Mouse (Mus musculus) kidney, postnatal 10 days (tissue): ENCODE measurements around the gene Thoc5.
A peak's percentile ranks its signal among the peaks of the same experiment; 100 is the strongest.

Experiments used
- DNase-seq: peaks from one replicate; pipeline ENCODE4 v3.0.0; 2021; ENCODE audit warnings: mixed read lengths

Gene Thoc5

GRCm38 (mm10) chr11:4894848-4895816 lies at the start of gene Thoc5:
Gene Thoc5 (plus strand): TSS chr11:4895320.
- DNase-seq = peak; percentile 89

GRCm38 (mm10) chr11:4848483-4849248 lies 46.5 kb upstream of the Thoc5 start:
- DNase-seq = peak; percentile 63

DNA sequence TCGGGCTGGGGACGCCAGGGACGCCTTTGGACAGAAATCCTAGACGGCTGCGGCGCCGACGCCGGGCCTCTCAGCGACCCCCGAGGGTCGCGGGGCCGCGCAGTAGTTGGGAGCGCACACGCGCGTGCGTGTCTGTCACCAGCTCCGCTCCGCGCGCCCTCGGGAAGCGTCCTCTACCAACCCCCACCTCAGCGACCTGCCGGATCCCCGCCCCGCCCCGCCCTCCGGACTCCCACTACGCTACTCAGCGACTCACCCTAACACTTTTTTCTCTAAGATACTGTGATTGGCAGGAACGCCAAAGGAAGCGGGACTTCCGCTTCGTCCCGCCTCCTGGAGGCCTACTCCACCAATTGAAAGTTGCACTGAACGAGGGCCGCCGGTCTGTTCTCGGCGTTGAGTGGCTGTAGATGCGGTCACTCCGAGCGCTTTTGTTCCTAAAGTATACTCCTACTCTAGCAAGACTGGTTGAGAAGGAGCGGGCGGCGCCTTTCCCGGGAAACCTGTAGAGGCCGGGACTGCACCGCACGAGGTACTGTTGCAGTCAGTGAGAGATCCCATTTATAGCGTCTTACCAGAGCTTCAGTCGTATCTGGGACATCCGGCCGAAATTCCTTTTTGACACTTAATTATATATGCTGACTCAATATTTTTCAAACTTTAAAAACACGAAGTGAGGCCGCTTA lies 45.7 kb upstream of the Thoc5 start, which contains the start of gene Nf2:
Nf2 (minus strand) TSS at position 279 of the 686 bp plus-strand sequence.
- peak; percentile 98 for DNase-seq

- DNase-seq = no peak
Measured at GRCm38 (mm10) chr11:4850404-4850803, 44.7 kb upstream of the Thoc5 start.

- no peak for DNase-seq
Measured at GRCm38 (mm10) chr11:4853021-4853420, 42.1 kb upstream of the Thoc5 start.

DNA sequence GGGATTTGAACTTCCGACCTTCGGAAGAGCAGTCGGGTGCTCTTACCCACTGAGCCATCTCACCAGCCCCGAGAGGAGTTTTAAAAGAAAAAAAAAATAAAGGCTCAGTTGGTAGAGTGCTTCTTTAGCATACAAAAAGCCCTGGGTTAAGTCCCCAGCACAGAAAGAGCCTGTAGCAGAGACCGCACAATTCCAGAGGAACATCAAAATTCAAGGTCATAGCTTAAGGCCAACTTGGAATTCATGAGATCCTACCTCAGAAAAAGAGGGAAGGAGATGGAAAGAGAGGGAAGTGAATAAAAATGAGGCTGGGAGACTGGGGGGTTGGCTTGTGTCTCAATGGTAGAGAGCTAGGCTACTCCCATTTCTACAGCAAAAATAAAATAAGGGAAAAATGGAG lies 40.9 kb upstream of the Thoc5 start:
- no peak for DNase-seq

DNA sequence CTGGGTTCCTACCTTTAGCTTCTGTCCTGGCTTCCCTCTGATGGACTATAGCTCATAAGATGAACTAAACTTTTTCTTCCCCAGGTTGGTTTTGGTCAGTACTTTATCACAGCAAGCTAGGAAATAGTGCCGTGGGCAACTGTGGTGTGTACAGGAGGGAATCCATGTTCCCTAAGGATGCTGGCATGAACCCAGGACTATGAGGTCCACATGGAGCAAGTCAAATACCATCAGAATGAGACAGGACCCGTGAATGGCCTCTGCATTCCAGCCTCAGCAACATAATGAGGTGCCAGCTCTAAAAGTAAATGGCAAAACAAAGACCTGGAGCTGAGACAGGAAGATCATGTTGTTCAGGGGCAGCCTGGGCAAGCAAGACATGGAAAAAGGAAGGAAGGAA lies 36.7 kb upstream of the Thoc5 start:
- no peak for DNase-seq

DNA sequence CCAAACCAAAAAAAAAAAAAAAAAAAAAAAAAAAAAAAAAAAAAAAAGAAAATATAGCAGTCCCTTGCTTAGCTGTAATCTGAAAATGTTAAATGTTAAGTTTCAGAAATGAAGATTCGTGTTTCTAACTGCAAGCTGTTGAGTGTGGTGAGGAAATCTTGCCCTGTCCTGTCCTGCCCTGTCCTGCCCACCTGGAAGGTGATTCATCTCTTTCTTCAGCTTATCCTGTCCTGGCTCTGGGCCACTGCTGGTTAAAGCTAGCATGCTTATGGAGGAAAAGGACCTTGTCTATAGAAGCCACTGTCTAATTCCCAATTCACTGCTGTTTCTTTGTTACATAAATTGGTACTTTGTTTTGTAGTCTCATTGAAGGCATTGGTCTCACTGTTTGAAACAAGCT lies 34.1 kb upstream of the Thoc5 start:
- DNase-seq = no peak

GRCm38 (mm10) chr11:4861816-4862604 lies 33.1 kb upstream of the Thoc5 start:
- DNase-seq = no peak

DNA sequence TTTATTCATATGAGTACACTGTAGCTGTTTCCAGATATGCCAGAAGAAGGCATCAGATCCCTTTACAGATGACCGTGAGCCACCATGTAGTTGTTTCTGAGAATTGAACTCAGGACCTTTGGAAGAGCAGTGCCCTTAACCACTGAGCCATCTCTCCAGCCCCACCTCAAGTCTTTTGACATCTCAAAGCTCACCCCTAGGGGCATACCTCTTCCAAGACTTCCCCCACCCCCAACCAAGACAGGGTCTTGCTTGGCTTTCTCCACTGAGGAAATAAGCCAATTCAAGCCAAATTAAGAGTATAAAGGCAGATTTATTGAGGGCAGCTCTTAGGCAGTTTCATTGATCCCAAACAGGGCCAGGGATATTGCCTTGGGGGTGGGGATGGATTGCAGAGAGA lies 32.4 kb upstream of the Thoc5 start:
- DNase-seq = no peak

- DNase-seq = peak; percentile 82
Measured at GRCm38 (mm10) chr11:4865645-4866251, 29.4 kb upstream of the Thoc5 start.

DNA sequence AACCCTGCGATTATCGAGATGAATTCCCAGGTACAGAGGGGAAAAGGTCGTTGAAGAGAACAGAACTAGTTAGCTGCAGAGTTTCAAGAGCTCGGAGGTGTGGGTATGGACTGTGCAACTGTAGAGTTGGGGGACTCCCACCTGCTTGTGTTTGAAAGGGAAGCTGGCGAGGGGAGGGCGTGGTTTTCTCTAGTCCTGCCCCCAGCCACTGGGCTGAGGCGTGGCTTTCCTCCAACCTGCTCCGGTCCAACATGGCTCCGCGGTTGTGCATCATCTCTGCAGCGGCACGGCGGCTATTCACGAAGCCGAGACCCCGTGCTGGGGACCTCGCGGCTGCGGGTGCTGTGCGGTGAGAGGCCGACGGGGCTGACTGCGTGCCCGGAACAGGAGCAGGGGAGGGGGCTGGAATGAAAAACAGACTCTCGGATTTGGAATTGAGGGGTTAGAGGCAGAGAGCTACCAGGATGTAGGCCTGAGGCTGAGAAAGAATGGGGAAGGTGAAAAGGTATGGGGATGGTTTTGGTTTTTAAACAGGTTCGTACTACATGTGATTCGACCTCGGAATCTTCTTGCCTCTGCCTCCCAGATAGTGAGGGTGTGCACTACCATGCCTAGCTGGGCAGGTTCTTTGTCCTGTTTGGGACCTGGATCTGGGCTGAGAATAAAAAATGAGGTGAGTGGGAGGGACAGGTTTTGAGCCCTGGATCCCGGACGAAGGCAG lies 21.2 kb upstream of the Thoc5 start, which contains the start of gene Nipsnap1:
Nipsnap1 (plus strand) TSS at position 197 of the 721 bp plus-strand sequence.
- peak; percentile 89 for DNase-seq

- DNase-seq = peak; percentile 56
Measured at GRCm38 (mm10) chr11:4874551-4874950, 20.6 kb upstream of the Thoc5 start.

DNA sequence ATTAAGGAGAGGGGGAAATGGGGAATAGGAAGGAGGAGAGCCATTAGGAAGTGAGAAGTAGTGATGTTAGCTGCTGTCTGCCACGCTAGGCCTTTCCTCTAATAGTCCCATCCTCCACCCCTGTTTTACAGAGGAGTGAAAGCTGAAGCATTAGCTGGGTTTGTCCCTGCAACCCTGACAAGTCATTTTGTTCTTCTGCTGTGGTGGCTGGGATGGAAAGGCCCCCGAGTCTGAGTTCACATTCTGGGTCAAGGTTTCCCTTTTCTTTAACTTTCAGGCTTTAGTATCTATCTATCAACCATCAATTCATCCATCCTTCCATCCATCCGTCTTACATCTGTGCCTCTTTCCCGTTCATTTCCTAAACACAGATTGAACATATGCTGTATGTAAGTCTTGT lies 14.0 kb upstream of the Thoc5 start:
- DNase-seq = no peak

- DNase-seq = peak; percentile 83
Measured at GRCm38 (mm10) chr11:4882892-4883627, 12.1 kb upstream of the Thoc5 start.

DNA sequence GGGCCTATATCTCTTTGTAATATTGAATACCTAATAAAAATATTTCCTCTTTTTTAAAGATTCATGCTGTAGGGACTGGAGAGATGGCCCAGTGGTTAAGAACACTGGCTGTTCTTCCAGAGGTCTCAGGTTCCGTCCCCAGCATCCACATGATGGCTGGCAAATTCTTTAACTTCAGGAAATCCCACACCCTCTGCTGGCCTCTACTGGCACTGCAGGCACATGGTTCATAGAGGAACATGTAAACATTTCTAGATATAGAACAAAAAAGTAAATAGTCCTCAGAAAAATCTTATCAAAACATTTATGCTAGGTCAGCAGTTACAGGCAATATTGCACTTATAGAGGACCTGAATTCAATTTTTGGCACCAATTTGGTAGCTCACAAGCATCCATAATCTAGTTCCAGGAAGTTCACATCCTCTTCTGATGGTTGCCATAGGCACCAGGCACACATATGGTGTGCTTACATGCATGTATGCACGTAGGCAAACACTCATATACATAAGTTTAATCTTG lies 9.7 kb upstream of the Thoc5 start:
- DNase-seq = peak; percentile 75

- no peak for DNase-seq
Measured at GRCm38 (mm10) chr11:4886987-4887386, 8.1 kb upstream of the Thoc5 start.

DNA sequence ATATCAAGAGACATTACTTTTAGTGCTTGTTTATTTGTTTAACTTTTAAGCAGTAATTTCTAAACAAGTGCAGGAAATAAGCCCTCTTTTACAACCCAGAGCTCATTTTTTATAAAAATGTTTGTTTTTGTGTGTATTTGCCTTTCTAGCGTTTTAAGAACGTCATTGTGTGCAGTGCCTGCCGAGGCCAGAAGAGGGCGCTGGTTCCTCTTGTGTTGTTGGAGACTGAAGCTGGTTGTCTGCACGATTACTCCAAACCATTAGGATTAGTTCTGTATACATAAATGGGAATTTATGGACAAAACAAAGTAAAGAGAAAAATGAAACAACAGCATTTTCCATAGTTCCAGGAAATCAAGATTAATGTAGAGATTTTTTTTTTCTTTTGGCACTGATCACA lies 5.3 kb downstream of the Thoc5 start:
- DNase-seq = peak; percentile 44

- DNase-seq = no peak
Measured at GRCm38 (mm10) chr11:4901956-4902355, 6.8 kb downstream of the Thoc5 start.

GRCm38 (mm10) chr11:4906231-4906630 lies 11.1 kb downstream of the Thoc5 start:
- no peak for DNase-seq
